Mouse (Mus musculus) lung, postnatal 0 days (tissue): ENCODE data around the gene Rnf227. TPM values are rescaled to one million over a fixed set of nuclear protein-coding genes. Genes with fewer than 3 reads are reported as not detected.
"Not testable (repeated sequence)": the region's sequence is repeated elsewhere in the genome, so short reads cannot be mapped to it uniquely, and the experiment has no call there.

Experiments
- ATAC-seq: fragments of 200-750 bp; cut with Nextera tagmentation; 2 replicates; pipeline ENCODE4 v1.8.0; 2017; ENCODE audit warnings: moderate library complexity
- DNase-seq: peaks from one replicate; pipeline ENCODE4 v3.0.0-alpha.2; 2016; ENCODE audit warnings: low spot score
- H3K27ac ChIP-seq: fragments of 300-500 bp; sonication (generic); 2 replicates; pipeline ENCODE4 v1.5.1; 2014; ENCODE audit warnings: antibody characterized with exemption, mild to moderate bottlenecking, low read length, mixed read lengths
- H3K27me3 ChIP-seq: fragments of 300-500 bp; sonication (generic); replicated peaks from 2 replicates; pipeline ENCODE4 v1.6.1; 2014; ENCODE audit warnings: low read length, mixed read lengths; ENCODE audit not compliant: insufficient read depth
- H3K36me3 ChIP-seq: fragments of 300-500 bp; sonication (generic); 2 replicates; pipeline ENCODE4 v1.6.1; 2014; ENCODE audit warnings: low read length, mixed read lengths; ENCODE audit not compliant: insufficient read depth
- H3K4me1 ChIP-seq: fragments of 300-500 bp; sonication (generic); 2 replicates; pipeline ENCODE4 v1.6.1; 2014; ENCODE audit warnings: antibody characterized with exemption, low read depth, low read length, mixed read lengths; ENCODE audit not compliant: insufficient read depth
- H3K4me2 ChIP-seq: fragments of 300-500 bp; sonication (generic); replicated peaks from 2 replicates; pipeline ENCODE4 v1.6.1; 2014; ENCODE audit warnings: low read depth, mild to moderate bottlenecking, low read length, moderate library complexity, mixed read lengths
- H3K4me3 ChIP-seq: fragments of 300-500 bp; sonication (generic); 2 replicates; pipeline ENCODE4 v1.5.1; 2014; ENCODE audit warnings: low read depth, low read length
- H3K9ac ChIP-seq: fragments of 300-500 bp; sonication (generic); replicated peaks from 2 replicates; pipeline ENCODE4 v1.6.1; 2014; ENCODE audit warnings: low read depth, mild to moderate bottlenecking
- H3K9me3 ChIP-seq: fragments of 300-500 bp; sonication (generic); 2 replicates; pipeline ENCODE4 v1.6.1; 2016; ENCODE audit warnings: low read length, mixed read lengths
- CTCF ChIP-seq: IDR thresholded peaks from 2 replicates; pipeline ENCODE4 v1.5.1; 2016; ENCODE audit warnings: antibody characterized with exemption, mild to moderate bottlenecking
- EP300 ChIP-seq: IDR thresholded peaks from 2 replicates; pipeline ENCODE4 v1.6.1; 2016; ENCODE audit warnings: antibody characterized with exemption, mild to moderate bottlenecking, control low read depth
- WGBS: fragments of 180-500 bp; shearing (Covaris S2); extraction: QIAGEN DNeasy Blood & Tissue Kit; methylation state at CpG from one replicate; pipeline ENCODE4 v1.1.7; 2014; 5-methylcytosine and 5-hydroxymethylcytosine counted together
- polyA plus RNA-seq: library from polyadenylated mRNA; unstranded; fragments of >200 nt; fragmentation: Nextera tagmentation; extraction: Ambion mirVana; gene quantifications from 2 replicates; pipeline ENCODE4 v1.2.1, GENCODE M21; 2015

Gene Rnf227
- polyA plus RNA-seq, 1 experiment from 2014 or later, result 5.7 TPM

GRCm38 (mm10) chr11:69305291-69305690 is 35.0 kb upstream of the Rnf227 start:
- ATAC-seq, result no peak
- TF ChIP-seq CTCF, result no peak
- no peak for TF ChIP-seq EP300

GRCm38 (mm10) chr11:69306039-69306438 is 34.2 kb upstream of the Rnf227 start:
- ATAC-seq (no peak), DNase-seq (no peak)
- no peaks in the 10 kb centered on the region for H3K36me3 ChIP-seq
- H3K4me3 ChIP-seq, result no peak overlapping the region
- WGBS, result 98% methylated on average over 2 of the region's 2 CpGs
- H3K9ac ChIP-seq, result no peak overlapping the region
- no peaks in the 10 kb centered on the region for H3K4me1 ChIP-seq
- H3K27me3 ChIP-seq, result no peaks in the 10 kb centered on the region
- no peaks in the 10 kb centered on the region for H3K9me3 ChIP-seq
- TF ChIP-seq CTCF, result no peak
- TF ChIP-seq EP300, result no peak
- H3K27ac ChIP-seq, result no peak overlapping the region
- no peak overlapping the region for H3K4me2 ChIP-seq

More at GRCm38 (mm10) chr11:69305291-69305690, 35.0 kb upstream of the Rnf227 start:
- no peaks in the 10 kb centered on the region for H3K27me3 ChIP-seq
- no peaks in the 10 kb centered on the region for H3K4me1 ChIP-seq
- no peaks in the 10 kb centered on the region for H3K36me3 ChIP-seq
- no peak for DNase-seq
- no peak overlapping the region for H3K4me3 ChIP-seq
- WGBS, result 84% methylated on average over 9 of the region's 9 CpGs
- H3K9me3 ChIP-seq, result no peaks in the 10 kb centered on the region
- H3K4me2 ChIP-seq, result no peak overlapping the region
- no peak overlapping the region for H3K9ac ChIP-seq
- no peak overlapping the region for H3K27ac ChIP-seq

- no peak for TF ChIP-seq EP300
- no peak for TF ChIP-seq CTCF
- WGBS, result 81% methylated on average over 7 of the region's 7 CpGs
- Histone ChIP-seq H3K27me3 (no peaks in the 10 kb centered on the region), H3K4me2 (no peak overlapping the region), H3K27ac (no peak overlapping the region), H3K4me1 (no peaks in the 10 kb centered on the region), H3K9me3 (no peaks in the 10 kb centered on the region), H3K4me3 (no peak overlapping the region), H3K36me3 (no peaks in the 10 kb centered on the region), H3K9ac (no peak overlapping the region)
- ATAC-seq, result no peak
- DNase-seq, result no peak
These were observed 29.0 kb upstream of the Rnf227 start for GRCm38 (mm10) chr11:69311266-69311665.

- no peaks in the 10 kb centered on the region for H3K36me3 ChIP-seq
- no peaks in the 10 kb centered on the region for H3K4me1 ChIP-seq
- no peak overlapping the region for H3K27ac ChIP-seq
- 95% methylated on average over 6 of the region's 6 CpGs for WGBS
- no peak overlapping the region for H3K9ac ChIP-seq
- H3K9me3 ChIP-seq, result no peaks in the 10 kb centered on the region
- H3K4me3 ChIP-seq, result no peak overlapping the region
- H3K4me2 ChIP-seq, result no peak overlapping the region
- no peak for TF ChIP-seq EP300
- TF ChIP-seq CTCF, result no peak
- no peaks in the 10 kb centered on the region for H3K27me3 ChIP-seq
- no peak for DNase-seq
- no peak for ATAC-seq
These were observed 23.9 kb upstream of the Rnf227 start for GRCm38 (mm10) chr11:69316361-69316760.

GRCm38 (mm10) chr11:69318000-69318399 is 22.3 kb upstream of the Rnf227 start:
- H3K27ac ChIP-seq, ATAC-seq, H3K9ac ChIP-seq, H3K36me3 ChIP-seq, H3K4me1 ChIP-seq, H3K4me3 ChIP-seq, H3K27me3 ChIP-seq, DNase-seq, H3K9me3 ChIP-seq, H3K4me2 ChIP-seq: not testable (repeated sequence)
- WGBS, result 89% methylated on average over 3 of the region's 3 CpGs

GRCm38 (mm10) chr11:69321580-69321979 is 18.7 kb upstream of the Rnf227 start:
- Histone ChIP-seq H3K4me3 (no peak overlapping the region), H3K36me3 (no peaks in the 10 kb centered on the region), H3K4me2 (no peak overlapping the region), H3K27ac (no peak overlapping the region), H3K4me1 (peaks cover 18% of the 10 kb centered on the region), H3K9me3 (no peaks in the 10 kb centered on the region), H3K27me3 (no peaks in the 10 kb centered on the region), H3K9ac (no peak overlapping the region)
- 90% methylated on average over 6 of the region's 6 CpGs for WGBS
- TF ChIP-seq EP300 (no peak), CTCF (no peak)
- DNase-seq (no peak), ATAC-seq (no peak)

GRCm38 (mm10) chr11:69322010-69322409 is 18.3 kb upstream of the Rnf227 start:
- no peak for DNase-seq
- TF ChIP-seq EP300 (no peak), CTCF (no peak)
- no peak for ATAC-seq
- 72% methylated on average over 6 of the region's 6 CpGs for WGBS
- H3K36me3 ChIP-seq, result no peaks in the 10 kb centered on the region
- no peak overlapping the region for H3K4me3 ChIP-seq
- H3K4me2 ChIP-seq, result no peak overlapping the region
- peaks cover 20% of the 10 kb centered on the region for H3K4me1 ChIP-seq
- no peaks in the 10 kb centered on the region for H3K27me3 ChIP-seq
- H3K9ac ChIP-seq, result no peak overlapping the region
- H3K27ac ChIP-seq, result no peak overlapping the region
- no peaks in the 10 kb centered on the region for H3K9me3 ChIP-seq
